Mouse (Mus musculus): Measurements from ENCODE around the gene Acss1. TPM values are rescaled to one million over a fixed set of nuclear protein-coding genes. Genes with fewer than 3 reads are reported as not detected.

Gene Acss1
- polyA plus RNA-seq, 1 experiment, result 31.2 TPM

GRCm38 (mm10) chr2:150663255-150663654, 5.0 kb downstream of the Acss1 start:
- no peaks in the 10 kb centered on the region; the same call in 1 of the 2 replicates for H3K4me1 ChIP-seq (ENCODE audit: control insufficient read depth, insufficient read depth, low read length)
- WGBS, result 80% methylated on average over 9 of the region's 9 CpGs
- H3K27ac ChIP-seq (ENCODE audit: control insufficient read depth, insufficient read depth, low read depth, low read length, poor library complexity), result no peak overlapping the region
- no peak overlapping the region for H3K4me3 ChIP-seq (replicated peaks; ENCODE audit: control insufficient read depth, low read depth, low read length)
- no peak for TF ChIP-seq POLR2A (IDR thresholded peaks at IDR 0.05; ENCODE audit: borderline replicate concordance, control insufficient read depth, low read depth, low read length)
- TF ChIP-seq CTCF (IDR thresholded peaks at IDR 0.05; ENCODE audit: control insufficient read depth, insufficient read depth, low read length), result no peak

- 83% methylated on average over 2 of the region's 2 CpGs for WGBS
- H3K4me1 ChIP-seq (ENCODE audit: control insufficient read depth, insufficient read depth, low read length), result no peaks in the 10 kb centered on the region; the same call in 1 of the 2 replicates
- no peak overlapping the region for H3K27ac ChIP-seq (ENCODE audit: control insufficient read depth, insufficient read depth, low read depth, low read length, poor library complexity)
- no peak for TF ChIP-seq CTCF (IDR thresholded peaks at IDR 0.05; ENCODE audit: control insufficient read depth, insufficient read depth, low read length)
- no peak for TF ChIP-seq POLR2A (IDR thresholded peaks at IDR 0.05; ENCODE audit: borderline replicate concordance, control insufficient read depth, low read depth, low read length)
- H3K4me3 ChIP-seq (replicated peaks; ENCODE audit: control insufficient read depth, low read depth, low read length), result no peak overlapping the region
These were observed 6.3 kb downstream of the Acss1 start for GRCm38 (mm10) chr2:150662007-150662406.

DNA sequence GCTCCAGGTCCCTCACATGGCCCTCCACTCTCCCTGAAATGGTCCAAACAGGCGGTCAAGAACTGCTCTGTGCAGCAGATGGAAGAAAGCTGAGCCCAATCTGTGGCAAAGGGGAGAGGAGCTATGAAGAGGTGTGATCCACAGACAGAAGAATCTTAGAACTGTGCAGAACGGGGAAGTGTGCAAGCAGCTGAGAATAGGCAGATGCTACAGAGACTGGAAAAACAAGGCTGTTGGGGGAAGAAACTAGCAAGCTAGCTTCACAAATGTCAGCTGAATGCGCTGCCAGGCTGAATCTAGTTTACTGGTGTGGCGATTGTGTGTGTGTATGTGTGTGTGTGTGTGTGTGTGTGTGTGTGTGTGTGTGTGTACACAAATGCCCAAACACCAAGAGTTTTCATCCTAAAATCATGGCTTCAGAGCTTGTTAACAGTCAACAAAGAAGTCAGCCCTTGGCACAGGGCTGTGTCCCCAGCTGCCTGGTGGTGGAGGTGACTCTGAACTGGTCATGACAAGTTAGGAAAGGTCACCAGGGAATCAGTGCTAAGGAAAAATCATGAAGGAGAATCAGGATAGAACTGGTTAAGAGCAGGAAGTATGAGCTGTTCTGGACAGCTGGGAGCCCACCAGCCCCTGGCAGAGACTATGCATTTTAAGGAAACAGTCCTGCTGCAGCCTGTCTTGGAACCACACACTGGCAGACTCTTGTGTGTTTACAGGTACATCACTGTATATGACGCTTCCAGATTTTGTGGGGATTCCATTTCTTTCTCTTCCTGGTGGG, 7.4 kb downstream of the Acss1 start:
- WGBS, result 84% methylated on average over 5 of the region's 5 CpGs
- Histone ChIP-seq H3K4me1 (ENCODE audit: control insufficient read depth, insufficient read depth, low read length) (no peaks in the 10 kb centered on the region; the same call in 1 of the 2 replicates), H3K27ac (ENCODE audit: control insufficient read depth, insufficient read depth, low read depth, low read length, poor library complexity) (no peak overlapping the region), H3K4me3 (replicated peaks; ENCODE audit: control insufficient read depth, low read depth, low read length) (no peak overlapping the region)
- no peak for TF ChIP-seq CTCF (IDR thresholded peaks at IDR 0.05; ENCODE audit: control insufficient read depth, insufficient read depth, low read length)

DNA sequence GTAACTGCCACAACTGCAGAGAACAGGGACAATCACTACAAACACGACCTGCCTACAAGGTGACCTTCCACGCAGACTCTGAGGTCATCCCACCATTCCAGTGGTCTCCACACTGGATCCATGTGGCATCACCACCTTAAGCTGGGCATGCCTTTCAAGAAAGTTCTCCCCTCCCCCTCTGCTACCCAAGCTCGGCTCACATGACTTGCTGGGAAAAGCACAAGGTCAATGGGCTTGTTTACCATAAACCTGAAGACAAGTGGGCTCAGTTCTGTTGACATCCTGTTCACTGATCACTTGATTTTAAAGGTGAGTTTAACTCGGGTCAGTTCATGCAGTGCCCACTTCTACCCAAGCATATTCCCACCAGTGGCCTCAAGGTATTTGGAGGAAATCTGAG, 8.3 kb downstream of the Acss1 start:
- TF ChIP-seq CTCF (IDR thresholded peaks at IDR 0.05; ENCODE audit: control insufficient read depth, insufficient read depth, low read length) (no peak), POLR2A (IDR thresholded peaks at IDR 0.05; ENCODE audit: borderline replicate concordance, control insufficient read depth, low read depth, low read length) (no peak)
- Histone ChIP-seq H3K4me1 (ENCODE audit: control insufficient read depth, insufficient read depth, low read length) (no peaks in the 10 kb centered on the region; the same call in 1 of the 2 replicates), H3K4me3 (replicated peaks; ENCODE audit: control insufficient read depth, low read depth, low read length) (no peak overlapping the region), H3K27ac (ENCODE audit: control insufficient read depth, insufficient read depth, low read depth, low read length, poor library complexity) (no peak overlapping the region)
- WGBS, result 85% methylated on average over 4 of the region's 4 CpGs

DNA sequence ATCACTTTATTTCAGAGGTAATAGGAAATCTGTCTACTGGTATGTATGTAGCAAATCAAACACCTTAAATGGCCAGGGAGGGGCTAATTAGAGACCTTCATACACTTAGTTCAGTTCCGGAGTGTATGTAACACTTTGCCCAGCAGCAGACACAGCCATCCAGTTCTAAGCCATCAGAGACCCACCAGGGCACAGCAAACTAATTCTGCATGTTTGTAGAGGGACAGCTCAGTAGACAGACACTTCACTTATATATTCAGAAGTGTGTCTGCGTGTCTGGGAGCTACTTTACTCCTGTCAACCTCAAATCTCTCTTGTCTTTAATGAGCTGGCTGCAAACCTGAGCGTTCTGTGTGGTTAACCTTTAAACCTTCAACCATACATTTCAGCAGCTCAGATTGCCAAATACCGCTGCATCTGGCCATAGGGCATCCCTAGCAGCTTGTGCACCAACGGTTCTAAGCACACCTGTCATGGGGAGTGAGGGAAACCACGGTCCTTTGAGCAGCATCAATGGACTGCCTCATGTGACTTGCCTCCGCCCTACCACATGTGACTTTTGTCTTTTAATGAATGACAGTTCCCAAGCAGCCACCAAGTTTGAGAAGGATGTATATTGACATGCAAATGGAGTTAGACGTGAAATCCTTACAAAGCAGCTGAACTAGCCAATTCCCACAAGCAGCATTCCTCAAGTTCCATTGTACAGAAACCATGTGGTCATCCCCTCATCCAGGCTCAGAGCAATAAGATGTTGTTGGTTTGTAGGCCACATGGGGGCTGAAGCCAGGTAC, 11.1 kb downstream of the Acss1 start:
- H3K4me3 ChIP-seq (replicated peaks; ENCODE audit: control insufficient read depth, low read depth, low read length), result no peak overlapping the region
- no peak for TF ChIP-seq POLR2A (IDR thresholded peaks at IDR 0.05; ENCODE audit: borderline replicate concordance, control insufficient read depth, low read depth, low read length)
- TF ChIP-seq CTCF (IDR thresholded peaks at IDR 0.05; ENCODE audit: control insufficient read depth, insufficient read depth, low read length), result no peak
- WGBS, result 78% methylated on average over 8 of the region's 8 CpGs
- H3K4me1 ChIP-seq (ENCODE audit: control insufficient read depth, insufficient read depth, low read length), result peaks cover 2% of the 10 kb centered on the region
- no peak overlapping the region for H3K27ac ChIP-seq (ENCODE audit: control insufficient read depth, insufficient read depth, low read depth, low read length, poor library complexity)

DNA sequence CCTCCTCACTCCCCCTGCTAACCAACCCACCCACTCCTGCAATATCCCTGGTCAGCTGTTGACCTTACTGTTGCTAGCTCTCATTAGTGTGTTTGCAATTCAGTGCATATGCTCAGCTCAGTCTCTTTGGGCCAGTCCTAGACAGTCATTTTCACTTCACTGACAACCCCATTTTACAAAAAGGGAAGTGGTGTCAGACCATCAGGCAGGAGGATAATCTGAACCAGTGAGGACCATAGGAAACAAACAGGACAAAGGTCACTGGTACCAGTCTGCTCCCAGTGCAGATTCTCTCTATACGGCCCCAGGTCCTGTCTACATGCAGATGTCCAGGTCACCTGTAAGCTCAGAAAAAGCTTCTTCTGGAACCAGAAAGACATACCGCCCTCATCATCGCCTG, 12.2 kb downstream of the Acss1 start:
- TF ChIP-seq CTCF (IDR thresholded peaks at IDR 0.05; ENCODE audit: control insufficient read depth, insufficient read depth, low read length), result no peak
- no peak for TF ChIP-seq POLR2A (IDR thresholded peaks at IDR 0.05; ENCODE audit: borderline replicate concordance, control insufficient read depth, low read depth, low read length)
- no peak overlapping the region for H3K27ac ChIP-seq (ENCODE audit: control insufficient read depth, insufficient read depth, low read depth, low read length, poor library complexity)
- WGBS, result 93% methylated on average over 3 of the region's 3 CpGs
- no peak overlapping the region for H3K4me3 ChIP-seq (replicated peaks; ENCODE audit: control insufficient read depth, low read depth, low read length)
- peaks cover 2% of the 10 kb centered on the region for H3K4me1 ChIP-seq (ENCODE audit: control insufficient read depth, insufficient read depth, low read length)

GRCm38 (mm10) chr2:150655290-150655689, 13.0 kb downstream of the Acss1 start:
- no peak for TF ChIP-seq POLR2A (IDR thresholded peaks at IDR 0.05; ENCODE audit: borderline replicate concordance, control insufficient read depth, low read depth, low read length)
- TF ChIP-seq CTCF (IDR thresholded peaks at IDR 0.05; ENCODE audit: control insufficient read depth, insufficient read depth, low read length), result no peak
- 71% methylated on average over 6 of the region's 6 CpGs for WGBS
- Histone ChIP-seq H3K4me3 (replicated peaks; ENCODE audit: control insufficient read depth, low read depth, low read length) (no peak overlapping the region), H3K4me1 (ENCODE audit: control insufficient read depth, insufficient read depth, low read length) (peaks cover 2% of the 10 kb centered on the region), H3K27ac (ENCODE audit: control insufficient read depth, insufficient read depth, low read depth, low read length, poor library complexity) (no peak overlapping the region)

DNA sequence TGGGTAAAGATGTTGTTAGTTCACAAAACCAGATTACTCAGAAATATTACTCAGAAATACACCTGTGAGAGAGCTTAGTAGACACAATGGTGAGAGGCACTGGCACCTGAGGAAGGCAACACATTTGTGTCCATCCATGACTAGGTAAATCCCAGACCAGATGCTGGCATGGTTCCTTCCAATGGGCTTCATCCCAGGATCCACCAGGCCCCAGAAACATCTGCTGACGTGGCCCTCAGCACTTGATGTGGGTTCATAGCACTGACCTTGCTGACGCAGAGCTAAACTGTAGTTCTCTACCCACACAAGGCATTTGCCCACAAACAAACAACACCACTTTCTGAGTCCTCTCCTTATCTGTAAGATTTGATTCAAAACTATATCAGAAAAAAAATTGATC, 13.5 kb downstream of the Acss1 start:
- 81% methylated on average over 2 of the region's 2 CpGs for WGBS
- Histone ChIP-seq H3K27ac (ENCODE audit: control insufficient read depth, insufficient read depth, low read depth, low read length, poor library complexity) (no peak overlapping the region), H3K4me3 (replicated peaks; ENCODE audit: control insufficient read depth, low read depth, low read length) (no peak overlapping the region), H3K4me1 (ENCODE audit: control insufficient read depth, insufficient read depth, low read length) (peaks cover 2% of the 10 kb centered on the region)
- no peak for TF ChIP-seq CTCF (IDR thresholded peaks at IDR 0.05; ENCODE audit: control insufficient read depth, insufficient read depth, low read length)
- no peak for TF ChIP-seq POLR2A (IDR thresholded peaks at IDR 0.05; ENCODE audit: borderline replicate concordance, control insufficient read depth, low read depth, low read length)
